Mouse (Mus musculus) hindbrain, embryonic 14.5 days (tissue): Measurements from ENCODE around the gene Med22. TPM values are rescaled to one million over a fixed set of nuclear protein-coding genes. Genes with fewer than 3 reads are reported as not detected.

Experiments used
- ATAC-seq: fragments of 200-750 bp; cut with Nextera tagmentation; 2 replicates; pipeline ENCODE4 v1.8.0; 2017; ENCODE audit warnings: moderate number of reproducible peaks, mild to moderate bottlenecking, moderate TSS enrichment, moderate library complexity; ENCODE audit not compliant: low FRiP score
- DNase-seq: peaks from one replicate; pipeline ENCODE4 v3.0.0-alpha.2; 2015; ENCODE audit warnings: low spot score
- H3K27ac ChIP-seq: fragments of 300-500 bp; sonication (generic); 2 replicates; pipeline ENCODE4 v1.5.1; 2014; ENCODE audit warnings: mild to moderate bottlenecking, moderate library complexity
- H3K27me3 ChIP-seq: fragments of 300-500 bp; sonication (generic); 2 replicates; pipeline ENCODE4 v1.6.1; 2014; ENCODE audit warnings: mild to moderate bottlenecking, low read length, mixed read lengths; ENCODE audit not compliant: control insufficient read depth, insufficient read depth
- H3K36me3 ChIP-seq: fragments of 300-500 bp; sonication (generic); replicated peaks from 2 replicates; pipeline ENCODE4 v1.6.1; 2014; ENCODE audit not compliant: control insufficient read depth, insufficient read depth
- H3K4me1 ChIP-seq: fragments of 300-500 bp; sonication (generic); replicated peaks from 2 replicates; pipeline ENCODE4 v1.6.1; 2014; ENCODE audit warnings: antibody characterized with exemption, low read length, mixed read lengths; ENCODE audit not compliant: control insufficient read depth, insufficient read depth
- H3K4me2 ChIP-seq: fragments of 300-500 bp; sonication (generic); replicated peaks from 2 replicates; pipeline ENCODE4 v1.6.1; 2014; ENCODE audit warnings: mild to moderate bottlenecking, moderate library complexity
- H3K4me3 ChIP-seq: fragments of 300-500 bp; sonication (generic); replicated peaks from 2 replicates; pipeline ENCODE4 v1.5.1; 2014; ENCODE audit warnings: mild to moderate bottlenecking, low read length
- H3K9ac ChIP-seq: fragments of 300-500 bp; sonication (generic); 2 replicates; pipeline ENCODE4 v1.6.1; 2014
- H3K9me3 ChIP-seq: fragments of 300-500 bp; sonication (generic); 2 replicates; pipeline ENCODE4 v1.6.1; 2016; ENCODE audit warnings: low read length; ENCODE audit not compliant: control insufficient read depth
- WGBS: fragments of 180-500 bp; shearing (Covaris S2); extraction: QIAGEN DNeasy Blood & Tissue Kit; methylation state at CpG from one replicate; pipeline ENCODE4 v1.1.7; 2014; 5-methylcytosine and 5-hydroxymethylcytosine counted together
- polyA plus RNA-seq: library from polyadenylated mRNA; unstranded; fragments of >200 nt; fragmentation: Nextera tagmentation; extraction: Ambion mirVana; gene quantifications from 2 replicates; pipeline ENCODE4 v1.2.1, GENCODE M21; 2014

Med22 gene
- polyA plus RNA-seq, 1 experiment from 2014 or later, result 113 TPM

GRCm38 (mm10) chr2:26941539-26941938, 31.1 kb upstream of the Med22 start:
- WGBS, result 52% methylated on average over 5 of the region's 5 CpGs
- H3K4me2 ChIP-seq, result no peak overlapping the region
- no peaks in the 10 kb centered on the region for H3K4me1 ChIP-seq
- ATAC-seq, result no peak
- H3K27me3 ChIP-seq, result no peaks in the 10 kb centered on the region
- no peak for DNase-seq
- no peak overlapping the region for H3K9ac ChIP-seq
- no peaks in the 10 kb centered on the region for H3K36me3 ChIP-seq
- H3K27ac ChIP-seq, result no peak overlapping the region
- H3K4me3 ChIP-seq, result no peak overlapping the region
- H3K9me3 ChIP-seq, result no peaks in the 10 kb centered on the region

DNA sequence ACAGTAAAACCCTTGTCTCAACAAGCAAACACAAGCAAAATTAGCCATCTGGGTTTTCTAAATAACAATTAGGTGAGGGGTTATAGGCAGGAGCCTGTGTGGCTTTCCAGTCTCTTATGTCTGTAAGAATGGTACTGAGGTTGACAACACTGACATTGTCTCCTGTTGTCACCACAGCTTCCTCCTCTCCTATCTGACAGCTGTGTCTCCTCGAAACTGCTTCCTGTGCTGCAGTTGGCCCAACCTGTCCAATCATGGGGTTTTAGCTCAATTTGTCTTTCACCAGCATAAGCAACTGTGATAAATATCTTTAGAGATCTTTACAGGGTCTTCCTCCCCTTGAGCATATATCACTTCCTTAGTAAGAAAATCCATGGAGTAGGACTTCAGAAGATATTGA, 25.9 kb upstream of the Med22 start:
- no peak overlapping the region for H3K27ac ChIP-seq
- DNase-seq, result no peak
- H3K4me1 ChIP-seq, result peaks cover 13% of the 10 kb centered on the region
- 80% methylated on average over 1 of the region's 1 CpGs for WGBS
- no peak for ATAC-seq
- no peaks in the 10 kb centered on the region for H3K27me3 ChIP-seq
- H3K4me3 ChIP-seq, result no peak overlapping the region
- no peak overlapping the region for H3K4me2 ChIP-seq
- 0 out of 2 replicates have a peak, but pooled peaks cover 1% of the 10 kb centered on the region for H3K36me3 ChIP-seq
- H3K9me3 ChIP-seq, result no peaks in the 10 kb centered on the region
- no peak overlapping the region for H3K9ac ChIP-seq

DNA sequence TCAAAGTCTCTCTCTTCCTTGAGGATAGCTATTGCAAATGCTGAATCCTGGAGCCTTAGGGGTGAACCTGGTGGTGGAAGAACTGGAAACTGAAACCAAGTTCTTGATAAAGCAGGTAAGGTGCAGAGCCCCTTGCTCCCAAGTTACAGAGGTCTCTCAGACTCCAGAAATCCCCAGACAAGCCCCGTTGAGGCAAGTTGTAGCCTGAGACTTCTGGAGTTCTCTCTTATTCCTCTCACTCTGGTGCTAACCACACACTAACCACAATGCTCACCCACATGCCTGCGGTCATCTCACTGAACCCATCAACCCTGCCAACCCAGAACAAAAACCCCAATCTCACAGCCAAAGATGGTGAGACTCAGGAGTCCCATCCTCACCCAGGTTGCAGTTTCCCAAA, 24.8 kb upstream of the Med22 start:
- Histone ChIP-seq H3K4me3 (no peak overlapping the region), H3K9ac (no peak overlapping the region), H3K36me3 (0 out of 2 replicates have a peak, but pooled peaks cover 12% of the 10 kb centered on the region), H3K4me2 (no peak overlapping the region), H3K9me3 (no peaks in the 10 kb centered on the region), H3K27me3 (no peaks in the 10 kb centered on the region), H3K4me1 (peaks cover 17% of the 10 kb centered on the region), H3K27ac (no peak overlapping the region)
- 94% methylated on average over 2 of the region's 2 CpGs for WGBS
- ATAC-seq (no peak), DNase-seq (no peak)

DNA sequence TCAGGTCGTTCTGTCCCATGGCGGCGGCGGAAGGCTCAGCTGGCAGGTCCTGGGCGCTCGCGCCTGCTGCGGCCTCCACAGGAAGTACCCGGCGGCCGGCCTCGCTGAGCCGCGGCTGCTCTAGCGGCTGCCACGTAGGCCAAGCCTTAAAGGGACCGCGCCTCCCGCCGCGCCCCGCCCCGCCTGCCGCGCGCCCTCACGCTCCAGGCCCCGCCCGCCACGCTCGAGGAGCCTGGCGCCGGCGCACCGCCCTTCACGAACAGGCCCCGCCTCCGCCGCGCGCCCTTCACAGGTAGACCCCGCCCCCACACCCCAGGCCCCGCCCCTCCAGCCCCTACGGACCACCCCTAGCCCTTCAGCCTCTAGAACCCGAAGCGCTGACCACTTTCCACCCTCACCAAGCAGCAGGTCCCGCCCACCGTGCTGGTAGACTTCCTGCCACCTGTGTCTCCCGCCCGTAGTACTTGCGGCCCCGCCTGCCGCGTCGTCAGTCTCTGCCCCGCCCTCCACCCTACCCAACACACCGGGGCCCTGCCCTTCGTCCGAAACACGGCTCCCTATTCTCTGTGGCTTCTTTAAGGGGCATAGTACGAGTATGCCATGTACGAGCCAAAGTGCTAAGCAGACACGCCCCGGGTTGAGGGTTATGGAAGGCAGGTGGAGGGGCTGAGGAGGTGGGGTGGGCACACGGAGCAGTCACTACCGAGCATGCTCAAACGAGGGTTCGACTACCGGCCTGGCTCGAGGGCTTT, 23.0 kb upstream of the Med22 start, which contains the start of the genes Surf4 and Stkld1:
Gene Surf4, minus strand, starts transcription at position 625 of the 752 bp plus-strand sequence.
Gene Stkld1, plus strand, starts transcription at position 744 of the 752 bp plus-strand sequence.
- peak; percentile 88 for DNase-seq
- WGBS, result 1% methylated on average over 62 of the region's 70 CpGs
- Histone ChIP-seq H3K4me2 (peak within 1 kb of the TSS; percentile 94), H3K27me3 (no peaks in the 10 kb centered on the region), H3K9me3 (no peaks in the 10 kb centered on the region), H3K4me1 (peaks cover 17% of the 10 kb centered on the region), H3K9ac (peak within 1 kb of the TSS; percentile 89), H3K36me3 (0 out of 2 replicates have a peak, but pooled peaks cover 25% of the 10 kb centered on the region), H3K27ac (peak within 1 kb of the TSS; percentile 73), H3K4me3 (peak within 1 kb of the TSS; percentile 71)
- ATAC-seq, result peak; percentile 96

DNA sequence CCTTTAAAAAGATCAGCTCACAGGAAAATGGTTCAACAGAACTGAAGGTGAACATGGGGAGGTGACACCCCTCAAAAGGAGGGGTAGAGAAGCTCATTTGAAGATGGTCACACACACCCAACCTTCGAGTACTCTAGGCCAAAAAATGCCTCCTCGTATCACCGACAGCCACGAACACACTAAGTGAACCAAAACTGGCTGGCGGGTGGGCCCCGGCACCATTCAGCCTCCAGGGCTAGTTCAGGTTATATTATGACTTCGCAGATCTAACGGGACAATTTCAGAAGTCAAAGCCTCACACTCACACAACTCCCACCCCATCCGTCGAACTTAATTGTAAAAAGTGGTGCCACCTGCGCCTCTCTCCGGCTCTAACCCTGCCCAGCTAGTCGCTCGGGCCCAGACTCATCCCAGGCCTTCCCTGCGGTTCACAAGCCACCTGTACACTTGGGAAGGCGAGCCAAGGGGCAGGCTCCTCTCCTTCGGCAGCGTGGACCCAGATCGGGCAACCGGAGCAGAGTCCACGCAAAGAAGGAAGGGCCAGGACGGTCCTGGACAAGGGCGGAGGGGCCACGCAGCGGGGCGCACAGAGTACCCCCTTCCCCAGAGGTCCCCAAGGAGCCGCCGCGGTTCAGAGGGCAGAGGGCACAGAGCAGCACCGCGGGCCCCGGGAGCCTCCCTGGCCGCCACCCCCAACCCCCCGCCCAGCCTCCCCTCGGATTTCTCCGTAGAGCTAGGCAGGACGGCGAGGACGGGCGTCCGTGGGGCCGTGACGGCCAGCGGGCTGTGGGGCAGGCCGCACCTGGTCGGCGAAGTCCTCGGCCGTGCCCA, 22.2 kb upstream of the Med22 start:
- no peak for DNase-seq
- peak overlapping the region; percentile 71 for H3K4me3 ChIP-seq
- H3K36me3 ChIP-seq, result 0 out of 2 replicates have a peak, but pooled peaks cover 26% of the 10 kb centered on the region
- ATAC-seq, result peak; percentile 58; the same call in 1 of the 2 replicates
- H3K9me3 ChIP-seq, result no peaks in the 10 kb centered on the region
- 2% methylated on average over 48 of the region's 49 CpGs for WGBS
- peak overlapping the region; percentile 89 for H3K9ac ChIP-seq
- H3K27me3 ChIP-seq, result no peaks in the 10 kb centered on the region
- H3K4me1 ChIP-seq, result peaks cover 17% of the 10 kb centered on the region
- H3K27ac ChIP-seq, result peak overlapping the region; percentile 73
- H3K4me2 ChIP-seq, result peak overlapping the region; percentile 94

DNA sequence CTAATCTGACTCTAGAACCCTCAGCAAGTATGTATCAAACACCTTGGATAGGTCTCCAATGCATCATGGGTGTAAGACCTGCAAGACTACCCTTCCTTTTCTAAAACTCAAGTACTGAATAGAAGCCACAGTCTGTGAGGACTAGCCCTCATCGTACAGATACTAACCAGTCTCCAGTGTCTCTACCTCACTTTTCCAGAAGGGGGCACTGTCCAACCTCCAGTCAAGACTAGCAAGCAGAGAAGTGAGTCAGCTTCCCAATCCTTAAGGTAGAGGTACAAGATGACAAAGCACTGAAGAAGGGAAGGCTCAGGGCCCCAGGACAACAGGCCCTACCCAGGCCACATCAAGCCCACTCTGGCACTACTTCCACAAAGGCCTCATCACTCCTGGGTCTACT, 19.9 kb upstream of the Med22 start:
- Histone ChIP-seq H3K4me2 (no peak overlapping the region), H3K4me3 (no peak overlapping the region), H3K9me3 (no peaks in the 10 kb centered on the region), H3K27me3 (no peaks in the 10 kb centered on the region), H3K4me1 (peaks cover 17% of the 10 kb centered on the region), H3K36me3 (peaks cover 47% of the 10 kb centered on the region), H3K27ac (no peak overlapping the region), H3K9ac (no peak overlapping the region)
- ATAC-seq (no peak), DNase-seq (peak; percentile 63)
- 33% methylated on average over 1 of the region's 1 CpGs for WGBS

GRCm38 (mm10) chr2:26927745-26928476, 17.4 kb upstream of the Med22 start:
- H3K27ac ChIP-seq, result no peak overlapping the region
- H3K9ac ChIP-seq, result no peak overlapping the region
- H3K9me3 ChIP-seq, result no peaks in the 10 kb centered on the region
- peaks cover 71% of the 10 kb centered on the region for H3K36me3 ChIP-seq
- no peak overlapping the region for H3K4me2 ChIP-seq
- H3K27me3 ChIP-seq, result no peaks in the 10 kb centered on the region
- DNase-seq (no peak), ATAC-seq (no peak)
- no peak overlapping the region for H3K4me3 ChIP-seq
- H3K4me1 ChIP-seq, result peaks cover 17% of the 10 kb centered on the region
- 89% methylated on average over 6 of the region's 6 CpGs for WGBS

DNA sequence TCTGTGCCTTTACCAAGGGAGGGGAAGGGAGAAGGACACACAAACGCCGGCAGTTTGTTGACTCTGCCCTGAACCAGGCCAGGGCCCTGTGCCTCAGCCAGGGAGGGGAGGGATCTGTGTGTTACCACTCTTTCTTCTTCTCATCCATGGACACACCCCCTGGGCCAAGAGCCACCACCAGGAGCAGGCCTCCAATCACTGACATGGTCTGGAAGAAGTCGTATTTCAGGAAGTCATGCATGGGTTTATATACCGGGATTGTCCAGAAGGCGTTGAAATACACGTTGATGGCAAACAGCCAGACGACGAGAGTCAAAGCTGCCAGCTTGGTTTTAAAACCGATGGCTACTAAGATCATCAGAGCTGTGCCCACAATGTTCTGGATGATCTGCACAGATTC, 11.3 kb upstream of the Med22 start:
- ATAC-seq (no peak), DNase-seq (no peak)
- 86% methylated on average over 9 of the region's 9 CpGs for WGBS
- Histone ChIP-seq H3K9ac (no peak overlapping the region), H3K36me3 (peaks cover 91% of the 10 kb centered on the region), H3K27me3 (no peaks in the 10 kb centered on the region), H3K4me3 (no peak overlapping the region), H3K27ac (no peak overlapping the region), H3K9me3 (no peaks in the 10 kb centered on the region), H3K4me2 (no peak overlapping the region), H3K4me1 (peaks cover 11% of the 10 kb centered on the region)
